Mouse (Mus musculus): Measurements from ENCODE around the gene Myl3. TPM values are rescaled to one million over a fixed set of nuclear protein-coding genes. Genes with fewer than 3 reads are reported as not detected.

Gene Myl3
- polyA plus RNA-seq, 1 experiment, result not detected

DNA sequence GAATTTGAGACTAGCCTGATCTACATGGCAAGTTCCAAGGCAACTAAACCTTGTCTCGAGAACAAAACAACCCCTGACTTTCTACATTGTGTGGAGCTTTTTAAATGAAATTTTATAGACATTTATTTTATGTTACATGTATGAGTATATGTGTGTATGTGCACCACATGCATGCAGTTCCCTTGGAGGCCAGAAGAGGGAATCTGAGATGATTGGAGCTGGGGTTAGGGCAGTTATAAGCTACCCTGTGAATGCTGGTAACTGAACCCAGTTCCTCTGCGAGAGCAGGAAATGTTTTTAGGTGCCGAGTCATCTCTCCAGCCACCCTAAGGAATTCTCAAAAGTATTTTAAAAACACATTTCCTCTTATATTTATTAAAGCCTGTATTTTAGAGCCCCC lies 46.5 kb downstream of the Myl3 start:
- no peaks in the 10 kb centered on the region for H3K79me3 ChIP-seq (ENCODE audit: low read depth)
- TF ChIP-seq MYOD1 (IDR thresholded peaks at IDR 0.05; ENCODE audit: control insufficient read depth, insufficient read length, low read depth) (no peak), MYOG (IDR thresholded peaks at IDR 0.05; ENCODE audit: control insufficient read depth, extremely low read depth, insufficient read length) (no peak), CEBPB (IDR thresholded peaks at IDR 0.05; ENCODE audit: low read depth) (no peak), CTCF (IDR thresholded peaks at IDR 0.05; ENCODE audit: control insufficient read depth, insufficient read depth, insufficient read length) (no peak), FOSL1 (IDR thresholded peaks at IDR 0.05; ENCODE audit: insufficient read depth, low read length, poor library complexity, severe bottlenecking) (no peak), MAX (IDR thresholded peaks at IDR 0.05) (no peak), USF1 (IDR thresholded peaks at IDR 0.05; ENCODE audit: low read depth) (no peak)
- no peaks in the 10 kb centered on the region for H3K36me3 ChIP-seq (ENCODE audit: control insufficient read depth, insufficient read depth)
- H3K27me3 ChIP-seq (ENCODE audit: control insufficient read depth, insufficient read depth, insufficient read length), result peaks cover 3% of the 10 kb centered on the region
- no peaks in the 10 kb centered on the region for H3K79me2 ChIP-seq (ENCODE audit: control insufficient read depth, insufficient read depth)
- H3K4me3 ChIP-seq (ENCODE audit: insufficient read depth, poor library complexity, severe bottlenecking), result no peak overlapping the region
- H3ac ChIP-seq (ENCODE audit: control insufficient read depth, insufficient read length, low read depth), result no peak overlapping the region

DNA sequence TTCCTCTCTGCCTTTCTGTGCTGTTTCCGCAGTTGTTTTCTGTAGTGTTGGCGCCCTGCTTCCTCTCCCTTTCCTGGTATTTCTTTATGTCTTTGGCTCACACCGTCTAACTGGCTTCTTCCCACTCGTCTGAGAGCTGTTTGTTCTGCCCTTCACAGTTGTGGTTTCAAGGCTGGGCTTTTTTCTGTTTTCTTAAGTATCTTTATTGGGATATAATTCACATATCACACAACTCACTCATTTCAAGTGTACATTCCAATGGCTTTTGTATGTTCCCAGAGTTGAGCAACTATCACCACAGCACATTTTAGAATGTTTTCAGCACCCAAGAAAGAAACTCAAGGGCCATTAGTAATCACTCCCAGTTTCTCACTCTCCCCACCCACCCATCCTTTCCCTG lies 48.8 kb downstream of the Myl3 start:
- Histone ChIP-seq H3K79me2 (ENCODE audit: control insufficient read depth, insufficient read depth) (no peaks in the 10 kb centered on the region), H3ac (ENCODE audit: control insufficient read depth, insufficient read length, low read depth) (no peak overlapping the region), H3K27me3 (ENCODE audit: control insufficient read depth, insufficient read depth, insufficient read length) (peaks cover 3% of the 10 kb centered on the region), H3K79me3 (ENCODE audit: low read depth) (no peaks in the 10 kb centered on the region), H3K4me3 (ENCODE audit: insufficient read depth, poor library complexity, severe bottlenecking) (no peak overlapping the region), H3K36me3 (ENCODE audit: control insufficient read depth, insufficient read depth) (no peaks in the 10 kb centered on the region)
- TF ChIP-seq CTCF (IDR thresholded peaks at IDR 0.05; ENCODE audit: control insufficient read depth, insufficient read depth, insufficient read length) (no peak), MAX (IDR thresholded peaks at IDR 0.05) (no peak), USF1 (IDR thresholded peaks at IDR 0.05; ENCODE audit: low read depth) (no peak), CEBPB (IDR thresholded peaks at IDR 0.05; ENCODE audit: low read depth) (peak; percentile 70), MYOG (IDR thresholded peaks at IDR 0.05; ENCODE audit: control insufficient read depth, extremely low read depth, insufficient read length) (no peak), FOSL1 (IDR thresholded peaks at IDR 0.05; ENCODE audit: insufficient read depth, low read length, poor library complexity, severe bottlenecking) (no peak), MYOD1 (IDR thresholded peaks at IDR 0.05; ENCODE audit: control insufficient read depth, insufficient read length, low read depth) (no peak)

DNA sequence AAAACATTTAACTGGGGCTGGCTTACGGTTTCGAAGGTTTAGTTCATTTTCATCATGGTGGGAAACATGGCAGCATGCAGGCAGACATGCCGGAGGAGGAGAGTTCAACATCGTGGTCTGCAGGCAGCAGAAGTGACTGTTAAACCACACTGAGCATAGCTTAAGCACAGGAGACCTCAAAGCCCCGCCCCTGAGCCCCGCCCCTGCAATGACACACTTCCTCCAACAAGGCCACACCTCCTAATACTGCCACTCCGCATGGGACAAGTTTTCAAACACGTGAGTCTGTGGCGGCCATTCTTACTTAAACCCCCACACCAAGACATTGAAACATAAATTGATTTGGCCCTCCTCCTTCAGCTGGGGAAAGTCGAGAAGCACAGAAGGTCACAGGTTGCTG lies 55.4 kb downstream of the Myl3 start:
- peaks cover 3% of the 10 kb centered on the region for H3K27me3 ChIP-seq (ENCODE audit: control insufficient read depth, insufficient read depth, insufficient read length)
- H3K4me3 ChIP-seq (ENCODE audit: insufficient read depth, poor library complexity, severe bottlenecking), result no peak overlapping the region
- H3ac ChIP-seq (ENCODE audit: control insufficient read depth, insufficient read length, low read depth), result no peak overlapping the region
- H3K79me3 ChIP-seq (ENCODE audit: low read depth), result no peaks in the 10 kb centered on the region
- TF ChIP-seq CEBPB (IDR thresholded peaks at IDR 0.05; ENCODE audit: low read depth) (no peak), FOSL1 (IDR thresholded peaks at IDR 0.05; ENCODE audit: insufficient read depth, low read length, poor library complexity, severe bottlenecking) (no peak), MYOG (IDR thresholded peaks at IDR 0.05; ENCODE audit: control insufficient read depth, extremely low read depth, insufficient read length) (no peak), MYOD1 (IDR thresholded peaks at IDR 0.05; ENCODE audit: control insufficient read depth, insufficient read length, low read depth) (no peak), CTCF (IDR thresholded peaks at IDR 0.05; ENCODE audit: control insufficient read depth, insufficient read depth, insufficient read length) (no peak), MAX (IDR thresholded peaks at IDR 0.05) (no peak), USF1 (IDR thresholded peaks at IDR 0.05; ENCODE audit: low read depth) (no peak)
- H3K36me3 ChIP-seq (ENCODE audit: control insufficient read depth, insufficient read depth), result no peaks in the 10 kb centered on the region
- no peaks in the 10 kb centered on the region for H3K79me2 ChIP-seq (ENCODE audit: control insufficient read depth, insufficient read depth)

DNA sequence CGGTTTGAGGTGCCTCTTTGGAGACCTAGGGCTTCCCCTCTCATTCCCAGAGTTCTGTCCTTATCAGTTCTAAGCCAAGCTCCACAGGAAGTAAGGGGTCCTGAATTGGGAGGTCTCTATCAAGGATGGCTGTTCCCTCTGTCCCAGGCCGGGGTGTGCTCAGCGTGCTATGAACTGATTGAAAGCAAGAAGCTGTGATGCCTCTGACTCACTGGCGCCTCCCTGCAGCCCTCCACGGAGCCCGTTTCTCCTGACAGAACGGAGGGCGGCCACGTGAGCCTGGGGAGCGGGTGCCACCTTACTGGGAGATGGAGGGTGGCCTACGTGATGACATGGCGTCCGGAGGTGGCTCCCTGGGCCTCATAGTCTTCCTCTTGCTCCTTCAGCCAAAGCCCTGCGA lies 56.2 kb downstream of the Myl3 start, which contains the start of gene Prss42:
TSS of gene Prss42 (plus strand) at position 301 of the 400 bp plus-strand sequence.
- Histone ChIP-seq H3ac (ENCODE audit: control insufficient read depth, insufficient read length, low read depth) (no peak within 1 kb of the TSS), H3K4me3 (ENCODE audit: insufficient read depth, poor library complexity, severe bottlenecking) (no peak within 1 kb of the TSS), H3K27me3 (ENCODE audit: control insufficient read depth, insufficient read depth, insufficient read length) (no peaks in the 10 kb centered on the region), H3K36me3 (ENCODE audit: control insufficient read depth, insufficient read depth) (no peaks in the 10 kb centered on the region), H3K79me2 (ENCODE audit: control insufficient read depth, insufficient read depth) (no peaks in the 10 kb centered on the region), H3K79me3 (ENCODE audit: low read depth) (no peaks in the 10 kb centered on the region)
- no peak for TF ChIP-seq MYOG (IDR thresholded peaks at IDR 0.05; ENCODE audit: control insufficient read depth, extremely low read depth, insufficient read length)
- no peak for TF ChIP-seq CTCF (IDR thresholded peaks at IDR 0.05; ENCODE audit: control insufficient read depth, insufficient read depth, insufficient read length)
- no peak for TF ChIP-seq MYOD1 (IDR thresholded peaks at IDR 0.05; ENCODE audit: control insufficient read depth, insufficient read length, low read depth)
- no peak for TF ChIP-seq MAX (IDR thresholded peaks at IDR 0.05)
- TF ChIP-seq CEBPB (IDR thresholded peaks at IDR 0.05; ENCODE audit: low read depth), result no peak
- TF ChIP-seq FOSL1 (IDR thresholded peaks at IDR 0.05; ENCODE audit: insufficient read depth, low read length, poor library complexity, severe bottlenecking), result no peak
- TF ChIP-seq USF1 (IDR thresholded peaks at IDR 0.05; ENCODE audit: low read depth), result no peak

DNA sequence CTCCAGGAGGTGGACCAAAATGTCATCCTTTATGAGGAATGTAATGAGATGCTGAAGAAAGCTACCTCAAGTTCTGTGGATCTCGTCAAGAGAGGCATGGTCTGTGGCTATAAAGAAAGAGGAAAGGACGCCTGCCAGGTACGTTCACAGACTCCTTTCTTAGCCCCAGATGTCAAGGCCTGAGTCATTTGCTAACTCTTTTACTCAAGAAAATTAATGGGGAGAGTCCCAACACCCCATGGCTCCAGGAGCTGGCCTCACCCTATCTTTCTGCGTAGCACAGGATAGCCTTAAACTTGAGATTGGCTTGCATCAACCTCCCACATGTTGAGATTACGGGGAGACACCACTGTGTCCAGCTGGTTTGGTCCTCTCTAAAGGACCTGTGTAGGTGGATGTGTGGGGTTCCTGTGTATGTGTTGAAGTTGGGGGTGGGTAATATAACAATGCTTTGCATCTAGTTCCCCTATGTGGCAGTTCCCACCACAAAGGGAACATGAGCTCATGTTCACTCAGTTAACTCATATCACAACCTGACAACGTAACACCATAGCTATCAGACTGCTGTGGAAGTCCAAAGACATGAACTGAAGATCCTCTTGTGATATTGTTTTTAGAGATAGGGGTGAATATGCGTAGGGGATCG lies 59.3 kb downstream of the Myl3 start:
- no peaks in the 10 kb centered on the region for H3K27me3 ChIP-seq (ENCODE audit: control insufficient read depth, insufficient read depth, insufficient read length)
- no peak overlapping the region for H3K4me3 ChIP-seq (ENCODE audit: insufficient read depth, poor library complexity, severe bottlenecking)
- H3ac ChIP-seq (ENCODE audit: control insufficient read depth, insufficient read length, low read depth), result no peak overlapping the region
- H3K79me3 ChIP-seq (ENCODE audit: low read depth), result no peaks in the 10 kb centered on the region
- no peak for TF ChIP-seq MYOD1 (IDR thresholded peaks at IDR 0.05; ENCODE audit: control insufficient read depth, insufficient read length, low read depth)
- TF ChIP-seq CTCF (IDR thresholded peaks at IDR 0.05; ENCODE audit: control insufficient read depth, insufficient read depth, insufficient read length), result no peak
- TF ChIP-seq MAX (IDR thresholded peaks at IDR 0.05), result no peak
- no peak for TF ChIP-seq CEBPB (IDR thresholded peaks at IDR 0.05; ENCODE audit: low read depth)
- TF ChIP-seq FOSL1 (IDR thresholded peaks at IDR 0.05; ENCODE audit: insufficient read depth, low read length, poor library complexity, severe bottlenecking), result no peak
- H3K79me2 ChIP-seq (ENCODE audit: control insufficient read depth, insufficient read depth), result no peaks in the 10 kb centered on the region
- H3K36me3 ChIP-seq (ENCODE audit: control insufficient read depth, insufficient read depth), result no peaks in the 10 kb centered on the region

Data from C2C12 (cell line).